Mouse (Mus musculus): ENCODE measurements around the gene Fbxo31. TPM values are rescaled to one million over a fixed set of nuclear protein-coding genes. Genes with fewer than 3 reads are reported as not detected.
"Not testable (repeated sequence)": the region's sequence is repeated elsewhere in the genome, so short reads cannot be mapped to it uniquely, and the experiment has no call there.

The Fbxo31 gene
- polyA plus RNA-seq, 1 experiment from 2014 or later, result 9.8 TPM

DNA sequence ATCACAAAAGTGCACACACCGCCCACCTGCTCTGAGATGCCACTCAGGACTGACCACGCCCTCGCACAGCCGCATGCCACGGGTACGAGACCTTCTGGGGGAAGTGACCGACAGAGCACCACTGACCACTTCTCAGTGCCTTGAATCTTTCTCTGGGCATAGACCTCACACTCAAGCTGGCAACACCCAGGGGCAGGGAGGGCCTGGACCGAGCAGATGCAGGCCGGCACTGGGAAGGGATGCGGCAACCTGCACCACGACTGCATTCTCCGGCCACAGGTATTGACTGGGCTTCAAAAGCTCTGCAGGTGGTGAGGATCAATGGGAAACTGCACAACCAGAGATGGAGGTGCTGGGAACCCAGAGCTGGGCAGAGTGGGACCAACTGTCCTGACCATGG lies 23.8 kb upstream of the Fbxo31 start:
- WGBS, result 94% methylated on average over 12 of the region's 12 CpGs
- ATAC-seq (replicated peaks; ENCODE audit: insufficient number of reproducible peaks, insufficient read depth, low FRiP score, low read depth), result no peak
- Histone ChIP-seq H3K4me2 (no peak overlapping the region), H3K4me3 (no peak overlapping the region), H3K9me3 (replicated peaks) (no peaks in the 10 kb centered on the region), H3K27me3 (no peaks in the 10 kb centered on the region), H3K9ac (no peak overlapping the region), H3K36me3 (peaks cover 66% of the 10 kb centered on the region), H3K4me1 (replicated peaks) (no peaks in the 10 kb centered on the region), H3K27ac (no peak overlapping the region)

DNA sequence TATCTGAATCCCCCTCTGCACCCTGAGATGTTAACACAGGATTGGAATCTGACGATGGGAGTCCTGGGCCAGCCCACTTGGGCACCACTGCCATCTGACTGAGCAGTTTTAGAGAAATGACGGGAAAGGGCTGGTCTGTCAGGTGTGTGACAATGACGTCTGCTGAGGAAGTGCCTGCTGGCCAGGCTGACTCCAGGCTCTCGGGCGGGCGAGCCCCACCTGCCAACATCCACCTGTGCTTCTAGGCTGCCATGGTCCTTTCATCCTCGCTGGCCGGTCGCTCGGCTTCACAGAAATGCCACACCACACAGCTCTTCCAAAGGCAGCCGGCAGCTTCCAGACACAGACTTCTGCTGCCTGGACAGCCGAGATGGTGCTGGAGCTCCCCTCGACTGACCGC lies 21.2 kb upstream of the Fbxo31 start:
- H3K4me1 ChIP-seq (replicated peaks), result no peaks in the 10 kb centered on the region
- no peak overlapping the region for H3K27ac ChIP-seq
- no peak overlapping the region for H3K4me3 ChIP-seq
- H3K9ac ChIP-seq, result no peak overlapping the region
- H3K4me2 ChIP-seq, result no peak overlapping the region
- WGBS, result 85% methylated on average over 14 of the region's 14 CpGs
- H3K9me3 ChIP-seq (replicated peaks), result no peaks in the 10 kb centered on the region
- H3K36me3 ChIP-seq, result peaks cover 68% of the 10 kb centered on the region
- no peaks in the 10 kb centered on the region for H3K27me3 ChIP-seq
- no peak for ATAC-seq (replicated peaks; ENCODE audit: insufficient number of reproducible peaks, insufficient read depth, low FRiP score, low read depth)

DNA sequence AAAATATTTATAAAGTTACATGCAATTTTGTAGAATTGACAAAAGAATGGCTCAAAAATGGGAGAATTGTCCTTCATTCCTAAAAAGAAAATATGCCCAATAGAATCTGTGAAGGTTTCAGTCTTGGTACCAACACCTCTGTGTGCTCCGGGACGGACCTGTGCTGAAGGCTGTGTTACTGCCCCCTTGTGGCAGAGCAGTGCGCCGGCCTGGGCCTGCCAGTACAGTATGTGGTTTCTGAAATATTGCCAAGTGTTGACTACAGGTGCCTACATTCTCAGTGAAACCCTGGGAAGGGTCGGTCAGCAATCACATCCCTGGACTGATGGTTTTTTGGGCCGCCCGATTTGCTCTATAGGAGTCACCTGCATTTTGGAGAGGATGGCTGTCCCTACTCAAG lies 20.3 kb upstream of the Fbxo31 start:
- Histone ChIP-seq H3K4me3 (no peak overlapping the region), H3K27ac (no peak overlapping the region), H3K9me3 (replicated peaks) (no peaks in the 10 kb centered on the region), H3K4me1 (replicated peaks) (no peaks in the 10 kb centered on the region), H3K9ac (no peak overlapping the region), H3K36me3 (peaks cover 67% of the 10 kb centered on the region), H3K27me3 (no peaks in the 10 kb centered on the region), H3K4me2 (no peak overlapping the region)
- peak; percentile 57; the same call in 1 of the 2 replicates for ATAC-seq (replicated peaks; ENCODE audit: insufficient number of reproducible peaks, insufficient read depth, low FRiP score, low read depth)
- 25% methylated on average over 7 of the region's 7 CpGs for WGBS

DNA sequence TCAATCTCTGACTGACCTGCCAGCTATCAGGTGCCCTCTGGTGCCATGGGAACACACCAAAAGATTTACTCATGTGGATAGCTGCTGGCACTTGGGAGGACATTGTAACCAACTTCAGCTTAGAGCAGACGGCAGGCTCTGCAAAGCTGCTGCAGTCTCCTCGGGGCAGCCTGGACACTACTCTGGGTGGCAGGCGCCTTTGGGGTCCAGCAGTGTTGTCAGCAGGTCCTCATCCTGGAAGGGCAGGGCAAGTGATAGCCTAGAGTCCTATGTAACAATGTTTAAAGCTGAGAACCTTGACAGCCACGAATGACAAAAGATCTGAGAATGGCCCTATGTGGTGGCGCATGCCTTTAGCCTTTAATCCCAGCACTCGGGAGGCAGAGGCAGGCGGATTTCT lies 19.6 kb upstream of the Fbxo31 start:
- Histone ChIP-seq H3K27me3 (no peaks in the 10 kb centered on the region), H3K4me1 (replicated peaks) (peaks cover 5% of the 10 kb centered on the region), H3K9me3 (replicated peaks) (no peaks in the 10 kb centered on the region), H3K27ac (no peak overlapping the region), H3K4me2 (no peak overlapping the region), H3K4me3 (no peak overlapping the region), H3K9ac (no peak overlapping the region), H3K36me3 (peaks cover 65% of the 10 kb centered on the region)
- 86% methylated on average over 7 of the region's 7 CpGs for WGBS
- no peak for ATAC-seq (replicated peaks; ENCODE audit: insufficient number of reproducible peaks, insufficient read depth, low FRiP score, low read depth)

DNA sequence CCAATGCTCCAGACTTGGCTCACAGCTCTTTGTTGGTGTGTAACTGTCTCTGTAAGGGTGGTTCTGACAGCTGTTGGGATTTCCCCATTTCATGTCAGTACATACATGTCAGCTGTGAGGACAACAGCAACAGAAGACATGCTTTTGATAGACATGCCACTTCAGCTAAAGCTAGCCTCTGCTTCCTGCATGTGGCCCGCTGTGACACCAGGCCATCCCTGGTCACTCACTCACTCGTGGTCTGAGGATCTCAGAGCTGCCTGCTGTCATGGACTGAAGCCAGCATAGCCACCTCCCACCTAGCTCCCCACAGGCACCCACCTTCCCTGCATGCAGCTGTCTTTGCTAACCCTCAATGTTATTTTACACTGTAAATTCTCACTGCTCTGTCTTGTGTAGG lies 18.9 kb upstream of the Fbxo31 start:
- not testable (repeated sequence) for H3K4me3 ChIP-seq; H3K27ac ChIP-seq; H3K27me3 ChIP-seq; H3K9ac ChIP-seq; H3K9me3 ChIP-seq (replicated peaks); H3K4me1 ChIP-seq (replicated peaks); H3K4me2 ChIP-seq; ATAC-seq (replicated peaks; ENCODE audit: insufficient number of reproducible peaks, insufficient read depth, low FRiP score, low read depth)
- 70% methylated on average over 2 of the region's 2 CpGs for WGBS
- peaks cover 58% of the 10 kb centered on the region for H3K36me3 ChIP-seq

DNA sequence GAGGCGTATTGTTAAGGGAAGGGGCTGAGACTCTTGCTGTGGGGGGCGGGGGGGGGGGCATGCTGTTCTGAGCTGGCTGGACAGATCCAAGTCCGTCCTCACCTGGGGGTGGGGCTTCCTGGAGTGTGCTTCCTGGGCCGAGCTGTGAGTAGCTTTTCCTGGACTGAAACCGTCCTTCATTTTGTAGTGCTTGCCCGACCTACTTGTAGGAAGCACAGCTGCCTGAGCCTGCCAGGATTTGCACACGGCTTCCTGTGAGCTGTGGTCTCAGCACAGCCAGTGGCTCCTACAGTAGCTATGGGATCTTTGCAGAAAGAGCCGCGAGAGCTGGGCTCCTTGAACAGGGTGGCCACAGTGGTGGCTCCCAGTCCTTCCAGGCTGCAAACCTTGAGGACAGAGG lies 15.4 kb upstream of the Fbxo31 start:
- Histone ChIP-seq H3K27me3 (no peaks in the 10 kb centered on the region), H3K4me2 (no peak overlapping the region), H3K4me1 (replicated peaks) (peaks cover 30% of the 10 kb centered on the region), H3K4me3 (no peak overlapping the region), H3K36me3 (peaks cover 35% of the 10 kb centered on the region), H3K9ac (no peak overlapping the region), H3K27ac (peak overlapping the region; percentile 57), H3K9me3 (replicated peaks) (no peaks in the 10 kb centered on the region)
- ATAC-seq (replicated peaks; ENCODE audit: insufficient number of reproducible peaks, insufficient read depth, low FRiP score, low read depth), result no peak
- WGBS, result 65% methylated on average over 9 of the region's 9 CpGs

DNA sequence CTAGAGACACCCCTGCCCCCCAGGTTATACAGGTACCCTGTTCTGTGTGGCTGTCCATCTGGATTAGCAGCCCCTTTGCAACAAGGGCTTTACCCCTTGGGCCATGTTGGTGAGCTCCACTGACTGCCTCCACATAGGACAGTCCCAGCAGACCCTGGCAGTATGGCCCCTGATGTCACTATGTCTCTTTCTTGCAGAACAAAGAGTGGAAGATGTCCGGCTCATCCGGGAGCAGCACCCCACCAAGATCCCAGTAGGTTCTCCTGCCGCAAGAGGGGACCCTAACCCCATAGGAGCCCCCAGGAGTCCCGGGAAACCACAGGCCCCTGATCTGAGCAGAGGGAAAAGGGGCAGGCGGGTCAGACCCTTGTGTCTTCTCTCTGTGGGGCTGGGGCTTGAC lies 14.7 kb upstream of the Fbxo31 start:
- Histone ChIP-seq H3K36me3 (peaks cover 34% of the 10 kb centered on the region), H3K27me3 (no peaks in the 10 kb centered on the region), H3K4me2 (no peak overlapping the region), H3K4me1 (replicated peaks) (peaks cover 30% of the 10 kb centered on the region), H3K9me3 (replicated peaks) (no peaks in the 10 kb centered on the region), H3K4me3 (no peak overlapping the region), H3K27ac (peak overlapping the region; percentile 19; the same call in 1 of the 2 replicates), H3K9ac (no peak overlapping the region)
- 91% methylated on average over 5 of the region's 5 CpGs for WGBS
- no peak for ATAC-seq (replicated peaks; ENCODE audit: insufficient number of reproducible peaks, insufficient read depth, low FRiP score, low read depth)

DNA sequence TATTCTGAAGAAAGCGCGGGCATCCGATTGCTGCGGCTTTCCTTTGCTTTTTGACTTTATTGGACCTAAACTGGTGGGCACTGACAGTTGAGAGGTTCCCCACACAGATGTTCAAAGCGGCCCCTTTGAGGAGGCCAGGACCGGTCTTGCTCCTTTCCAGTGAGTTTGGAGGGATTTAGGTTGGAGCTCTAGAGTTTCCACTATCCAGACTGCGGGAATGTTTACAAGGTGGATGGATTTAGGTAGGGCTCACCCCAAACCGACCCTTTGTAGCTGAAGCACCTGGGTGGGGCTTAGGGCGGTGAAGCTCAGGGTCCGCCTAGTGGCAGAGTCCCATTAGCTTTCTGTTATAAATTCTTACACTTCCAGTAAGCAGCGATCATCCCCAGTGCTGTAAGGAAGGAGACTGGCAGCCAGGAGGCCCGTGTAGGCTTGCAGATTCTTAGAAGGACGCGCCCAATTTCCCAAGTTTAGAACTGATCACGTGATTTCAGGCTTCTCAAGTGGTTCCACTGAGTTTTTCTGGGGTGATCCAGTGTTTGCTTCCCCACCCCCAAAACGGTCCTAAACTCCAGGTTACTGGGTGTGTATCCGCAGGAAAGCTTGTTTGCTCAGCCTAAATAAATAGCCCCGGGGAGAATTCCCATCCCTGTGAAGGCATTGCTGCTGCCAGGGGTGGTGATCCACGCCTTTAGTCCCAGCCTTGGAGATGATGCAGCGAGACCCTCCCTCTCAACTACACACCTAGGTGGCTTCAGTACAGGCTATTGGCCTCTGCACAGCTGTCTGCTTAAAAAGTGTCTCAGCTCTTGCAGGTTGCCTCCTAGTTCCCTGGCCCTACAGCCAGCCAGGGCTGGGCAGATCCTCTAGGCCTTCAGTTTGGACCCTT lies 12.8 kb upstream of the Fbxo31 start:
- Histone ChIP-seq H3K27me3 (no peaks in the 10 kb centered on the region), H3K9ac (peak overlapping the region; percentile 78), H3K4me3 (peak overlapping the region; percentile 71), H3K4me1 (replicated peaks) (peaks cover 30% of the 10 kb centered on the region), H3K4me2 (peak overlapping the region; percentile 92), H3K36me3 (peaks cover 25% of the 10 kb centered on the region), H3K27ac (peak overlapping the region; percentile 76), H3K9me3 (replicated peaks) (no peaks in the 10 kb centered on the region)
- WGBS, result 16% methylated on average over 20 of the region's 20 CpGs
- ATAC-seq (replicated peaks; ENCODE audit: insufficient number of reproducible peaks, insufficient read depth, low FRiP score, low read depth), result peak; percentile 27

DNA sequence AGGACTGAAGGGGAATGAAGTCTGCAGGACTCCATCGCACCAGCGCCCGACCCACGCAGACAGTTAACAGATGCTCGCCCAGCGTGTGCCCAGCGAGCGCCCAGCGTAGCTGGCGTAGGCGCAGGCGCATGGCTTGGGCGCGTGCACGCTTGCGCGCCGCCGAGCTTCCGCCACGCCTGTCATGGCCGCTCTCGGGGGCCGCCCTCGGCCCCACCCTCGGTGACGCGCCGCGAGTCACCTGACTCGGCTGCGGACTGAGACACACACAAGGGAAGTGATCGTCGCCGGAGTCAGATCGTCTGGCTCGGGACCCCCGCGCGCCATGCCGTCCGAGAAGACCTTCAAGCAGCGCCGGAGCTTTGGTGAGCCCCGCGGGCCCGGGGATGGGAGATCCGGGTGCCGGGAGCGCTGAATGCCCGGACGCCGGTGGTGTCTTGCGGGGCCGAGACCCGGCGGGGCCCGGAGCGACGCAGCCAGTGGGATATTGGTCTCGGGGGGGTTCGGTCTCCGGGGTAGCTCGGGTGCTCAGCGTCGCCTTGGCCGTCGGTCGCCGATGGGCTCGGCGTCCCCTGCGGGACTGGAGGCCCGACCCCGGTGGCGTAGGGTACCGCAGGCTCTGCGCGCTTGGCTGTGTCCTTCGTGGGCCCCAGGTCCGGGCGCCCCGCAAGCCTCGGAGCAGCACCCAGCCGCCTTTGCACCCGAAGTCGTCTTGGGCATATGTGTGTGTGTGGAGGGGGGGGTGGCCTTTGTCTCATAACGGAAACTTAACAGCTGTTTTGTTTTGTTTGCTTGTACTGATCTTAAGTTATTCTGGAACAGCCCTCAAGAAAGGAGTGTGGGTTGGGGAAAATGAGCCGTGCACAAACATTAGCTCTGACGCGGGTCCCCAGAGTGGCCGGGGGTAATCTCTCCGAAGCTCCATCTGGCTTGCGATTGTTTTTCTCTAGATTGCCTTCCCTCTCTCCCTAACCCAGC lies 11.9 kb upstream of the Fbxo31 start, which contains the start of gene Map1lc3b:
TSS of gene Map1lc3b (plus strand) at position 159 of the 975 bp plus-strand sequence.
- ATAC-seq (replicated peaks; ENCODE audit: insufficient number of reproducible peaks, insufficient read depth, low FRiP score, low read depth), result peak; percentile 83
- peak within 1 kb of the TSS; percentile 76 for H3K27ac ChIP-seq
- peaks cover 33% of the 10 kb centered on the region for H3K4me1 ChIP-seq (replicated peaks)
- H3K9ac ChIP-seq, result peak within 1 kb of the TSS; percentile 78
- peaks cover 16% of the 10 kb centered on the region for H3K36me3 ChIP-seq
- peak within 1 kb of the TSS; percentile 71 for H3K4me3 ChIP-seq
- no peaks in the 10 kb centered on the region for H3K9me3 ChIP-seq (replicated peaks)
- H3K27me3 ChIP-seq, result no peaks in the 10 kb centered on the region
- under 1% methylated on average over 94 of the region's 94 CpGs for WGBS
- H3K4me2 ChIP-seq, result peak within 1 kb of the TSS; percentile 92

DNA sequence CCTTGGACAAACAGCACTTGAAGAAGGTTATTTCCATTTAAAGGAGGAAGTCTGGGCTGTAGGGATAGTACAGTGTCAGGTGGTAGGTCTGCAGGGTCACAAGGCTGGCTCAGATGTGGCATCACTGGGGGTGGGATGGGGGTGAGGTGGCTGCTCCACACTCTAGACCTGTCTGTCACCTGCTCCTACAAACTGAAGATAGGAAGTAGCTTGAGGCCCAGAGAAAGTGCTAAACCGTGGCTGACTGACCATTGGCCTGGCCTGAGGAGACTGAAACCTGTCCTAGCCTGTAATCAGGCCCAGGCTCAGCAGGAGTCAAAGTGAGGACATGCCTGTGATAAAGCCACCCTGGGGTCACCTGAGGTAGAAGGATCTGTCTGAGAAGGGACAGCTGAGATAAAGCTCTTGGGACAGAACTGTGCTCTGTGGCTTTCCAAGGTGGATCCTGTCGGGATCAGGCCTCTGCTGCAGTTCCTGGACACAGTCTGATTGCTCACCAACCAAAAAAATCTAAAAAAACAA lies 10.7 kb upstream of the Fbxo31 start:
- H3K9me3 ChIP-seq (replicated peaks), result no peaks in the 10 kb centered on the region
- H3K4me2 ChIP-seq, result no peak overlapping the region
- peaks cover 6% of the 10 kb centered on the region; the same call in 1 of the 2 replicates for H3K36me3 ChIP-seq
- no peaks in the 10 kb centered on the region for H3K27me3 ChIP-seq
- no peak overlapping the region for H3K27ac ChIP-seq
- ATAC-seq (replicated peaks; ENCODE audit: insufficient number of reproducible peaks, insufficient read depth, low FRiP score, low read depth), result no peak
- WGBS, result 36% methylated on average over 2 of the region's 2 CpGs
- H3K9ac ChIP-seq, result no peak overlapping the region
- H3K4me3 ChIP-seq, result 0 out of 2 replicates have a peak overlapping the region, but pooled peaks have one; percentile 71
- H3K4me1 ChIP-seq (replicated peaks), result peaks cover 37% of the 10 kb centered on the region

DNA sequence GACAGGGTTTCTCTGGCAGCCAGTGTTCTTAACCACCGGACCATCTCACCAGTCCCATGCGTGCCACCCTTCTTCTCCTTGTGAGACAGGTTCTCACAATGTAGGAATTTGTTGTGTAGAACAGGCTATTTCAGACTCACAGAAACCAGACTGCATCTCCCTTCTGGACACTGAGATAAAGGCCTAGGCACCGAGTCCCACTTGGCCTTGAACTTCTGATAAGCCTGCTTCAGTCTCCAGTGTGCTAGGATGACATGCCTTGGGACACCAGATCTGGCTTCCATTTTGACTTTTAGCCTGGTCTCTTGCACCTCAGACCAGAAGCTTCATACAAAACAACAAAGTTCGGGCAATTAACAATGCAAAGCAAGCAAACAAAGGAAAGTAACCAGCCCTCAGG lies 10.1 kb upstream of the Fbxo31 start:
- Histone ChIP-seq H3K27ac (no peak overlapping the region), H3K36me3 (peaks cover 3% of the 10 kb centered on the region; the same call in 1 of the 2 replicates), H3K9me3 (replicated peaks) (no peaks in the 10 kb centered on the region), H3K27me3 (no peaks in the 10 kb centered on the region), H3K4me1 (replicated peaks) (peaks cover 37% of the 10 kb centered on the region), H3K4me3 (no peak overlapping the region), H3K9ac (no peak overlapping the region), H3K4me2 (no peak overlapping the region)
- 74% methylated on average over 4 of the region's 4 CpGs for WGBS
- ATAC-seq (replicated peaks; ENCODE audit: insufficient number of reproducible peaks, insufficient read depth, low FRiP score, low read depth), result no peak

All from heart, embryonic 15.5 days (tissue).